Mouse (Mus musculus) myocyte (in vitro differentiated cells): Measurements from ENCODE around the gene Akap13. TPM values are rescaled to one million over a fixed set of nuclear protein-coding genes. Genes with fewer than 3 reads are reported as not detected.

Experiments used
- H3K27me3 ChIP-seq: one replicate; pipeline ENCODE4 v1.6.1; 2011; ENCODE audit not compliant: control insufficient read depth, insufficient read depth, insufficient read length
- H3K36me3 ChIP-seq: one replicate; pipeline ENCODE4 v1.6.1; 2011; ENCODE audit not compliant: control insufficient read depth, insufficient read depth
- H3K4me2 ChIP-seq: one replicate; pipeline ENCODE4 v1.6.1; 2011; ENCODE audit warnings: low read depth, control low read depth
- H3K4me3 ChIP-seq: one replicate; pipeline ENCODE4 v1.5.1; 2011; ENCODE audit warnings: mild to moderate bottlenecking, control low read depth, moderate library complexity
- H3K79me2 ChIP-seq: one replicate; pipeline ENCODE4 v1.6.1; 2011; ENCODE audit not compliant: control insufficient read depth, insufficient read depth
- H3ac ChIP-seq: one replicate; pipeline ENCODE4 v1.6.1; 2011; ENCODE audit not compliant: control insufficient read depth, insufficient read length
- CEBPB ChIP-seq: IDR thresholded peaks from 2 replicates; pipeline ENCODE4 v1.6.1; 2011; ENCODE audit warnings: mild to moderate bottlenecking, moderate library complexity; ENCODE audit not compliant: poor library complexity, insufficient read depth, severe bottlenecking
- E2F4 ChIP-seq: IDR thresholded peaks from one replicate; pipeline ENCODE4 v1.6.1; 2011; ENCODE audit warnings: mild to moderate bottlenecking, control low read depth, moderate library complexity; ENCODE audit not compliant: insufficient read depth
- MAX ChIP-seq: IDR thresholded peaks from one replicate; pipeline ENCODE4 v1.6.1; 2011; ENCODE audit warnings: low read depth, mild to moderate bottlenecking, control low read depth
- MYOD1 ChIP-seq, 3 experiments: IDR thresholded peaks; one replicate each; pipeline ENCODE4 v1.6.1; 2011; ENCODE audit warnings: control low read depth in 2 of 3, low read depth in 2 of 3, mild to moderate bottlenecking in 2 of 3, moderate library complexity in 1 of 3; ENCODE audit not compliant: insufficient read length in 2 of 3, control insufficient read depth in 1 of 3
- MYOG ChIP-seq, 3 experiments: IDR thresholded peaks; one replicate each; pipeline ENCODE4 v1.6.1; 2011; ENCODE audit warnings: control low read depth in 2 of 3, low read depth in 2 of 3, mild to moderate bottlenecking in 2 of 3; ENCODE audit not compliant: insufficient read length in 2 of 3, control insufficient read depth in 1 of 3, insufficient read depth in 1 of 3
- POLR2A ChIP-seq: IDR thresholded peaks from one replicate; pipeline ENCODE4 v1.6.1; 2011; ENCODE audit warnings: low read depth, mild to moderate bottlenecking, control low read depth, moderate library complexity; ENCODE audit not compliant: insufficient read length
- POLR2AphosphoS2 ChIP-seq: IDR thresholded peaks from one replicate; pipeline ENCODE4 v1.6.1; 2011; ENCODE audit warnings: low read depth, control low read depth; ENCODE audit not compliant: insufficient read length
- REST ChIP-seq: IDR thresholded peaks from one replicate; pipeline ENCODE4 v1.6.1; 2011; ENCODE audit warnings: mild to moderate bottlenecking, control low read depth, moderate library complexity; ENCODE audit not compliant: insufficient read depth, insufficient read length
- SRF ChIP-seq: IDR thresholded peaks from one replicate; pipeline ENCODE4 v1.6.1; 2011; ENCODE audit warnings: low read depth; ENCODE audit not compliant: control insufficient read depth, insufficient read length
- TCF12 ChIP-seq: IDR thresholded peaks from one replicate; pipeline ENCODE4 v1.6.1; 2011; ENCODE audit warnings: mild to moderate bottlenecking, control low read depth; ENCODE audit not compliant: poor library complexity, insufficient read depth, severe bottlenecking
- TCF3 ChIP-seq: IDR thresholded peaks from one replicate; pipeline ENCODE4 v1.6.1; 2011; ENCODE audit warnings: low read depth, control low read depth; ENCODE audit not compliant: insufficient read length
- USF1 ChIP-seq: IDR thresholded peaks from one replicate; pipeline ENCODE4 v1.6.1; 2011; ENCODE audit warnings: low read depth, mild to moderate bottlenecking, control low read depth, moderate library complexity
- polyA plus RNA-seq: library from polyadenylated mRNA; unstranded; fragments of >200 nt; fragmentation: generic; extraction: Trizol; gene quantifications from one replicate; pipeline ENCODE4 v1.2.1, GENCODE M21; 2012; ENCODE audit warnings: missing spikeins

The Akap13 gene
- polyA plus RNA-seq, 1 experiment = 13.9 TPM

GRCm38 (mm10) chr7:75640671-75641070 is 185.3 kb downstream of the Akap13 start:
- no peak overlapping the region for H3K4me3 ChIP-seq
- TF ChIP-seq SRF (no peak), USF1 (no peak)
- no peak overlapping the region for H3ac ChIP-seq
- H3K27me3 ChIP-seq = no peaks in the 10 kb centered on the region
- peak overlapping the region; percentile 79 for H3K4me2 ChIP-seq
- peaks cover 27% of the 10 kb centered on the region for H3K79me2 ChIP-seq
- H3K36me3 ChIP-seq = no peaks in the 10 kb centered on the region

- H3K36me3 ChIP-seq = peaks cover under 1% of the 10 kb centered on the region
- H3K27me3 ChIP-seq = no peaks in the 10 kb centered on the region
- peaks cover 37% of the 10 kb centered on the region for H3K79me2 ChIP-seq
- no peak overlapping the region for H3ac ChIP-seq
- H3K4me2 ChIP-seq = peak overlapping the region; percentile 79
- H3K4me3 ChIP-seq = no peak overlapping the region
- TF ChIP-seq USF1 (peak; percentile 59), MAX (no peak), TCF12 (no peak)
Observed at GRCm38 (mm10) chr7:75641415-75642177, 186.3 kb downstream of the Akap13 start.

GRCm38 (mm10) chr7:75642178-75642777 is 186.9 kb downstream of the Akap13 start:
- Histone ChIP-seq H3K36me3 (peaks cover 5% of the 10 kb centered on the region), H3K27me3 (no peaks in the 10 kb centered on the region), H3ac (no peak overlapping the region), H3K4me2 (peak overlapping the region; percentile 79), H3K4me3 (peak overlapping the region; percentile 26), H3K79me2 (peaks cover 44% of the 10 kb centered on the region)
- TF ChIP-seq POLR2AphosphoS2 = no peak
- TF ChIP-seq E2F4 = no peak
- no peak for TF ChIP-seq POLR2A
- no peak for TF ChIP-seq TCF12
- TF ChIP-seq MYOG (IDR thresholded peaks at IDR 0.05; ENCODE audit: control insufficient read depth in 1 of 3, insufficient read depth in 1 of 3, insufficient read length in 2 of 3, low read depth in 2 of 3) = no peak
- TF ChIP-seq USF1 = no peak
- no peak for TF ChIP-seq REST
- no peak for TF ChIP-seq MAX
- TF ChIP-seq TCF3 = no peak
- TF ChIP-seq CEBPB = no peak
- no peak for TF ChIP-seq MYOD1 (IDR thresholded peaks at IDR 0.05; ENCODE audit: control insufficient read depth in 1 of 3, insufficient read length in 2 of 3, low read depth in 2 of 3)
- TF ChIP-seq SRF = no peak

GRCm38 (mm10) chr7:75642846-75643563 is 187.7 kb downstream of the Akap13 start:
- Histone ChIP-seq H3ac (no peak overlapping the region), H3K27me3 (no peaks in the 10 kb centered on the region)
- TF ChIP-seq REST (no peak), POLR2A (no peak)

GRCm38 (mm10) chr7:75643986-75644385 is 188.7 kb downstream of the Akap13 start:
- Histone ChIP-seq H3K4me2 (peak overlapping the region; percentile 57), H3ac (no peak overlapping the region), H3K4me3 (peak overlapping the region; percentile 26), H3K27me3 (no peaks in the 10 kb centered on the region), H3K79me2 (peaks cover 58% of the 10 kb centered on the region), H3K36me3 (peaks cover 5% of the 10 kb centered on the region)
- TF ChIP-seq REST (no peak), E2F4 (no peak), MAX (no peak), SRF (no peak), MYOG (IDR thresholded peaks at IDR 0.05; ENCODE audit: control insufficient read depth in 1 of 3, insufficient read depth in 1 of 3, insufficient read length in 2 of 3, low read depth in 2 of 3) (no peak), MYOD1 (IDR thresholded peaks at IDR 0.05; ENCODE audit: control insufficient read depth in 1 of 3, insufficient read length in 2 of 3, low read depth in 2 of 3) (no peak), TCF12 (no peak), CEBPB (no peak), POLR2A (no peak), TCF3 (no peak), POLR2AphosphoS2 (no peak), USF1 (no peak)

More at GRCm38 (mm10) chr7:75642846-75643563, 187.7 kb downstream of the Akap13 start:
- Histone ChIP-seq H3K79me2 (peaks cover 49% of the 10 kb centered on the region), H3K4me3 (peak overlapping the region; percentile 26), H3K36me3 (peaks cover 5% of the 10 kb centered on the region), H3K4me2 (peak overlapping the region; percentile 79)
